Mouse (Mus musculus): ENCODE data around the gene Kera. TPM values are rescaled to one million over a fixed set of nuclear protein-coding genes. Genes with fewer than 3 reads are reported as not detected.

Kera gene
- 0.32 and 0.68 TPM in 2 replicates for polyA plus RNA-seq (2015; fragmentation: Nextera tagmentation; extraction: Ambion mirVana)

DNA sequence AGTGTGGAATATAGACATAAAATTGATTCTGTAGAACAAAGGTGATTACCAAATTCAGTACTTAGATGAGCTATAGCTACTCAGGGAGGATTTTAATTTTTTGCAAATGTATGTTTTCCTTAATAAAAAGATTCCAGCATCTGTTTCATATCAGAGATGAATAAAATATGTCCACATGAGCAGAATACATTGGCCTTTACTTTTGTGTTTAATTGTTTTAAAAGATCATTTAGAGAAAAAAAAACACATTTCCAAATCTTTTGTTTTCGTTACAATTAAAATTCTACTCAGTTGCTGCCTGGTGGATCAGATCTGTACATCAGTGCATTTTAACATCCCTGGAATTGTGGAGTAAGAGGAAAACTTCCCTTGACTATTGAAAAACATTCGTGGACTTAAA, at the start of gene Kera:
Gene Kera, plus strand, starts transcription at position 301 of the 400 bp plus-strand sequence.
- no peak for ATAC-seq (replicated peaks; ENCODE audit: low FRiP score)
- H3K27me3 ChIP-seq, result no peaks in the 10 kb centered on the region
- H3K4me2 ChIP-seq, result no peak within 1 kb of the TSS
- H3K36me3 ChIP-seq, result no peaks in the 10 kb centered on the region
- 78% methylated on average over 2 of the region's 2 CpGs for whole genome bisulfite sequencing
- H3K4me1 ChIP-seq, result no peaks in the 10 kb centered on the region
- no peak within 1 kb of the TSS for H3K27ac ChIP-seq
- H3K4me3 ChIP-seq (replicated peaks), result no peak within 1 kb of the TSS
- no peak within 1 kb of the TSS for H3K9ac ChIP-seq
- H3K9me3 ChIP-seq (replicated peaks), result no peaks in the 10 kb centered on the region

DNA sequence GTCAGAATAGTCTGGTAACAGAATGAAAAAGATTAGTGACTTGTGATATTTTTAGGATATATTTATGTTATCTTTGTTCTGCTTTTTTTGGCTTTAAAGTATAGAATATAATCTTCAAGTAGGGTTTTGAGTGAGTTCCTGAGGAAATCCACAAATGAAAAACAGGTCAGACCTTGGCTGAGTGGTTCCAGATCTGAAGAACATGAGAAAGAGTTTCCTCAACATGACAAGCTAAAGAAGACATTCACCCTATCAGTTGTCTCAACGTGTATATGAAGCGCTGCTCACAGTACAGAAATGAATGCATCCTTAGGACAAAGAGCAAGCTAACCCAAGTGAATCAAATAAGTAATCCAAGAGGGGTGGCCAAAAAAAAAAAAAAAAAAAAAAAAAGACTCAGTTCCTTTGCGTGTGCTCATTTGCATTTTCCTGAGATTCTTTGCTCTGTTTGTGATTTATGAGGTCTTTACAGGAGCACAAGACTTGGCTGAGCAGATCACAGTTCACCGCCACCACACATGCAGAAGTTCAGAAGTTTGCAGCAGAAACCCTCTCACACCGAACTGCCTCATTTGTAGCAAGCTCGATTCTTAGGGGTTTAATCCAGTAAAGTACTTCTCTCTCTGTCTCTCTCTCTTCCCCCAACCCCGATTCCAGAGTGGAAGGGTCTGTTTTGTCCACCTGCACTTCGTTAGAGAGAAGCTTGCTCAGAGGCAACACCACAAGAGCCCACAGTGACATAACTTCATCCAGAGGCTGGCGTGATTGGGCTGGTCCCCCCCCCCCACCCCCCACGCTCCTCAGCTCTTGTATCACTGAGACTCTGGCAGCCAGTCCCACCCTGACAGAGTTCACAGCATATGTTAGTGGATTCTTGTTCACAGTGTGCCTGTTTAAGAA, 41.5 kb upstream of the Kera start, which contains the start of gene Lum:
Gene Lum, plus strand, starts transcription at position 172 of the 900 bp plus-strand sequence.
- Histone ChIP-seq H3K4me2 (peak within 1 kb of the TSS; percentile 43), H3K9me3 (replicated peaks) (no peaks in the 10 kb centered on the region), H3K27me3 (no peaks in the 10 kb centered on the region), H3K27ac (peak within 1 kb of the TSS; percentile 72), H3K36me3 (no peaks in the 10 kb centered on the region), H3K4me3 (replicated peaks) (peak within 1 kb of the TSS; percentile 14; the same call in 1 of the 2 replicates), H3K9ac (no peak within 1 kb of the TSS), H3K4me1 (peaks cover 10% of the 10 kb centered on the region)
- 32% methylated on average over 10 of the region's 10 CpGs for WGBS
- ATAC-seq (replicated peaks; ENCODE audit: low FRiP score), result peak; percentile 80

DNA sequence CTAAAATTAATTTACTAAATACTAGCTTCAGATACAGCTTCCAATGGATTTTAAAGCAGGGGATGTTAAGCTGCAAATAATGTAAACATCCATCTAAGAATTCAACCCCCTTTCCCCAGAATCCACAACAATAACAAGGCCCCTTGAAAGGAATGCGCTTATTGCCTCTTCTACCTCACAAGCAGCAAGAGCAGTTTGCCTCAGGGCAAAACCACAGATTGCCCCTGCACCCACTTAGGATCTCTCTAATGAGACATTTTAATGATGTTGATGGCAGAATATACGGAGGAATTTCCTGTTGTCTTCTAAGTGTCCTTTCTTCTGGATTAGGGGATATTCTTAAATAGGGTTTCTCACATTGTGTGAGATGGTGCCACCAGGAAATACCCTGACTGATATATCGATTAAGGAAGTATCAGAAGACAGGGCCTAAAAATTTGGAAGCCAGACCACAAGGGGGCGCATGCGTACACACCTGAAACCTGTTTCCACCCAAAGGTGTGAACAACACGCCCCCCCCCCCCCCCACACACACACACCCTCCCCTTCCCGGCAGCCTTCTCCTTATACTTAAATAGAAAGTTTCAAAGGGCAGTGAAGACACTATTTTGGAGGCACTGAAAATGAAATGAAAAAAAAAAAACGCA, 39.1 kb upstream of the Kera start:
- Histone ChIP-seq H3K9ac (no peak overlapping the region), H3K36me3 (no peaks in the 10 kb centered on the region), H3K27me3 (no peaks in the 10 kb centered on the region), H3K4me1 (peaks cover 10% of the 10 kb centered on the region), H3K9me3 (replicated peaks) (no peaks in the 10 kb centered on the region), H3K4me3 (replicated peaks) (no peak overlapping the region), H3K27ac (no peak overlapping the region), H3K4me2 (no peak overlapping the region)
- WGBS, result 58% methylated on average over 8 of the region's 8 CpGs
- ATAC-seq (replicated peaks; ENCODE audit: low FRiP score), result no peak

DNA sequence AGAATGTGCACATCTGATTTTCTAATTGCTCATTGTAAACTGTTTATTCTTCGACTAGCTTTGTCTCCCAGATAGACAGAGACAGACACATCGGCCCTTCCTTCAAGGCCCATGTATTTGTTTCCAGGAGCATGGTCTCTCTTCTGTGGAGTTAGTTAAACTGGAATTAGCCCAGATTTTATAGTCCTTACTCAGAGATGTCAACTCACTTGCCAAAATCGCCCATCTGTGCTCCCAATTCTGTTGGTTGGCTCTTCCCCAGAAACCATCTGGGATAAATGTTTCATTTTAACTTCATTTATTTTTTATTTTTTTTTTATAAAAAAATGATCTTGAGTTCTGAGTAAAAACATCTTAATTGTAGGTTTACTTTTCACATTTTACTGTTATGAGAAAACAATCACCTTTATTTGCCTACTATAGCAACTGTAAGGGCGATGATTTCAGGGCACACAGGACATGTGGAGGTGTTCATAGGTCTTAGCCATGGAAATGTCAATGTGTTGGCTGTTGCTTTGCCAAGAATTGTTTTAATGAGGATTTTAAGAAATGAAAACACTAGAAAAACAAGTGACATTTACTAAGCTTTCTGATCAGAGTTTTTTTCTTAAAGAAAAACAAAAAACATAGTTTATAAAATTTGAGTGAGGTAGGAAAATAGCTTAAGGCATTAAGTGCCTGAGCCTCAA, 24.0 kb upstream of the Kera start:
- H3K9ac ChIP-seq, result no peak overlapping the region
- no peak for ATAC-seq (replicated peaks; ENCODE audit: low FRiP score)
- H3K27ac ChIP-seq, result no peak overlapping the region
- H3K4me1 ChIP-seq, result no peaks in the 10 kb centered on the region
- H3K27me3 ChIP-seq, result no peaks in the 10 kb centered on the region
- no peak overlapping the region for H3K4me2 ChIP-seq
- no peak overlapping the region for H3K4me3 ChIP-seq (replicated peaks)
- WGBS, result 87% methylated on average over 4 of the region's 4 CpGs
- no peaks in the 10 kb centered on the region for H3K9me3 ChIP-seq (replicated peaks)
- no peaks in the 10 kb centered on the region for H3K36me3 ChIP-seq

DNA sequence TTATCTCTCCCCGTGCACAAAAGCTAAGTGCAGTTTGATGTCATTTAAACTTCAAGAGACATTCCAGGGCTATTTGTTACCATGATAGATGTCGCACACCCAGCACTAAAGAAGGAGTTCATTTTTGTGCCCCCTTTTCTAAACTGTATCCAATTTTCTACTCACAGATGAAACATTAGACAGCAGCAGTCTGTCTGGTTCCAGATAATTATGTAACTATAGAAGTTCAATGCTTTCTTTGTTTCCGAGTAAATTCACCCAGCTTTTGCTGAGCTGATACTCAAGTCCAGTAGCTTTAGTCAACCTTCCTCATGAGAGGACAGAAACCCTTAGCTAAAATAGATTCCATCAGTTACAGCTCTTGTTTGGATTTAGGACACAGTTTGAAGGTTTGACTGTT, 22.5 kb upstream of the Kera start:
- no peak overlapping the region for H3K4me2 ChIP-seq
- no peak overlapping the region; the same call in 1 of the 2 replicates for H3K27ac ChIP-seq
- ATAC-seq (replicated peaks; ENCODE audit: low FRiP score), result no peak
- no peaks in the 10 kb centered on the region for H3K36me3 ChIP-seq
- WGBS, result 44% methylated on average over 3 of the region's 3 CpGs
- H3K4me3 ChIP-seq (replicated peaks), result no peak overlapping the region
- H3K9me3 ChIP-seq (replicated peaks), result no peaks in the 10 kb centered on the region; the same call in 1 of the 2 replicates
- no peaks in the 10 kb centered on the region for H3K27me3 ChIP-seq
- no peak overlapping the region for H3K9ac ChIP-seq
- no peaks in the 10 kb centered on the region for H3K4me1 ChIP-seq

DNA sequence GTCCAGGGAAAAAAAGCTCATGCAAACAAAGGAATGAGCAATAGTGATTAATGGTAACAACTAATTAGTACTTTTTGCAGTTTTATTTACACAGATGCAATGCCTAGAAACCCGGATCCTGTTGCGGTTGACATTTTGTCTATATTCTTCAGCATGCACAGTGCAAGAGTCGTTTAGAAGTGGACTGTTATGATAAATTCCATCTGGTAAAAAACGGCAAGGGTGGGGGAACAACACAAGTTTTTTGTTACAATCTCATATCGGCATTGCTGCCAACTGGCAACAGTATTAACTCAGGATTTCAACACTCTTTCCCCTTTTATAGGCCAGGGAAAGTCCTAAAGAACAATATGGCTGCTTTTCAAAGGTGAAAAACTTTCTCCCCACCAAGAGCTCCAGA, 19.5 kb upstream of the Kera start:
- Histone ChIP-seq H3K9me3 (replicated peaks) (no peaks in the 10 kb centered on the region; the same call in 1 of the 2 replicates), H3K36me3 (no peaks in the 10 kb centered on the region), H3K4me2 (no peak overlapping the region), H3K4me3 (replicated peaks) (no peak overlapping the region), H3K27me3 (no peaks in the 10 kb centered on the region), H3K9ac (no peak overlapping the region), H3K4me1 (no peaks in the 10 kb centered on the region), H3K27ac (no peak overlapping the region)
- WGBS, result 50% methylated on average over 5 of the region's 5 CpGs
- no peak for ATAC-seq (replicated peaks; ENCODE audit: low FRiP score)

DNA sequence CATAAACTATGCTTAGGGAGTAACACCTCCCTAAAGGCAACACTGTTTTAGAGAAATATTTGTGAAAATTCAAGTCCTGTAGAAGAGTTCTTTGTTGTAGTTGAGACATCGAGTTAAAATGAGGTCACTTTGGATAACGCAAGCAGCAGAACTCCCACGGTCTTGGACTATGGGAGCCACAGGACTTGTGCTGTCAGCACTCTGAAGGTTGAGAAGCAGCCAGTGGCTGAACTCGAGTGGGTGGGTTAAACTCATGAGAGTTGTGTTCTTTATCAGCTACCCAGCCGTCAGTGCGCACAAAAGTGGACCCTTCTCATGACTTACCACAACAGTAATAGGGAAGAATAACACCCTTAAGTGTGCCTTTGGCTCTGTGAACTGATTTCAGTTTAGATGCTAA, 17.1 kb upstream of the Kera start:
- Histone ChIP-seq H3K27ac (no peak overlapping the region), H3K4me2 (no peak overlapping the region), H3K4me1 (no peaks in the 10 kb centered on the region), H3K9ac (no peak overlapping the region), H3K9me3 (replicated peaks) (no peaks in the 10 kb centered on the region; the same call in 1 of the 2 replicates), H3K36me3 (no peaks in the 10 kb centered on the region), H3K27me3 (no peaks in the 10 kb centered on the region), H3K4me3 (replicated peaks) (no peak overlapping the region)
- no peak for ATAC-seq (replicated peaks; ENCODE audit: low FRiP score)
- 74% methylated on average over 6 of the region's 6 CpGs for WGBS

DNA sequence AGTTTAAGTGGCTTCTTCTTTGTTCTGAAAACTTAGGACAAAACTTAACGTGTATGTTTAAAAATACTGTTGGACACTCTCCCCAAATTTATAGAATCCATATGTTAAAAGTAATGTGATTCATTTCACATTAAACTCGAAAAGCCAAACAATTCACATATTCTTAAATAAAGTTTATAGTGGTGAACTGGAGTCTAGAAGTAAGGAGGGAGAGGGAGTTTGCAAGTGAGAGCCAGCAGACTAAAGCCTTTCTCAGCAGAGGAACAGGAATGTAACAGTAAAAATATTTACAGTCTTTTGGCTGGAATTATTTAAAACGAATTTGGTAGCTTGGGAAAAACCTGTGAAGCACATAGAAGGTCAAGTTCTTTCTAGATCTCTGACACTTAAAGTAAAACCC, 15.6 kb upstream of the Kera start:
- H3K27ac ChIP-seq, result no peak overlapping the region
- H3K4me2 ChIP-seq, result no peak overlapping the region
- no peaks in the 10 kb centered on the region for H3K27me3 ChIP-seq
- H3K9me3 ChIP-seq (replicated peaks), result no peaks in the 10 kb centered on the region; the same call in 1 of the 2 replicates
- no peak overlapping the region for H3K9ac ChIP-seq
- no peak for ATAC-seq (replicated peaks; ENCODE audit: low FRiP score)
- WGBS, result 43% methylated on average over 3 of the region's 3 CpGs
- no peaks in the 10 kb centered on the region for H3K4me1 ChIP-seq
- no peak overlapping the region for H3K4me3 ChIP-seq (replicated peaks)
- H3K36me3 ChIP-seq, result no peaks in the 10 kb centered on the region

DNA sequence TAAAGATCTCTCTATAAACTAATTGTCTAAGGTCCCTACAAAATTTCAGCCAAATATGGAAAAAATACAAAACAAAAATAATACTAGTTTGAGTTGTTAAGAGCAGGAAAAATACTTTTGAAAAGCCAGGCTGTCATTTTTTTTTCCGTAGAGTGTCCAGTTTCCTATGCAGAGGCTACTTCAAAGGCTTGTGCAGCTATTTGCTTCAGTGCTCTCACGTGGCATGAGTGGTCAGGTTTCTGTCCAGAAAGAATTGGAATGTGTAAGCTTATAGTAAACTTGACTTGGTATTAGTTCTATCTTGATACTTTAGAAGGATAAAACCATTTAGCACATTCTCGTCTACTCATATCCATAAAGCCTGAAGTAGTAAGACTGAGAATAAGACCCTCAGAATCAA, 15.0 kb upstream of the Kera start:
- no peaks in the 10 kb centered on the region for H3K36me3 ChIP-seq
- WGBS, result 33% methylated on average over 3 of the region's 3 CpGs
- no peaks in the 10 kb centered on the region for H3K27me3 ChIP-seq
- H3K4me3 ChIP-seq (replicated peaks), result no peak overlapping the region
- H3K27ac ChIP-seq, result no peak overlapping the region
- H3K9ac ChIP-seq, result no peak overlapping the region
- no peaks in the 10 kb centered on the region; the same call in 1 of the 2 replicates for H3K9me3 ChIP-seq (replicated peaks)
- H3K4me1 ChIP-seq, result no peaks in the 10 kb centered on the region
- no peak overlapping the region for H3K4me2 ChIP-seq
- ATAC-seq (replicated peaks; ENCODE audit: low FRiP score), result peak; percentile 58

DNA sequence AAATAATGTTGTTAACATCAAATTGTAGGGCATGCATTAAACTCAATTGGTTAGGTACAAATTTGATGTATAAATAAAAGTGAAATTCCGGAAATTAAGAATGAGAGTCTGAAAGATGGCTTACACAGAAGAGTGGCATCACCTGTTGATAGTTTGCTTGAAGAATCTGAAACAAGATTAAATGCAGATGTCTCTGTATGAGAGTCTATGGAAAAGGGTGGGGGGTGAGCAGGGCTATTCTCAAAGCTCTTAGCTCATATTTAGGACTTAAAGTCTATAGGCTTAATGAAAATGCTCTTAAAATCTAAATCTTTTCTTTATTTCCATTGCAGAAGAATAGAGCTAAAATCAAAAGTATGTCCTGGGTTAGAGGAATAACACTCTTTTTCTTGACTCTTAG, 11.0 kb upstream of the Kera start:
- Histone ChIP-seq H3K4me1 (no peaks in the 10 kb centered on the region), H3K9ac (no peak overlapping the region), H3K9me3 (replicated peaks) (no peaks in the 10 kb centered on the region), H3K36me3 (no peaks in the 10 kb centered on the region), H3K4me2 (no peak overlapping the region), H3K27ac (no peak overlapping the region), H3K4me3 (replicated peaks) (no peak overlapping the region), H3K27me3 (no peaks in the 10 kb centered on the region)
- ATAC-seq (replicated peaks; ENCODE audit: low FRiP score), result no peak
- 85% methylated on average over 1 of the region's 1 CpGs for WGBS

DNA sequence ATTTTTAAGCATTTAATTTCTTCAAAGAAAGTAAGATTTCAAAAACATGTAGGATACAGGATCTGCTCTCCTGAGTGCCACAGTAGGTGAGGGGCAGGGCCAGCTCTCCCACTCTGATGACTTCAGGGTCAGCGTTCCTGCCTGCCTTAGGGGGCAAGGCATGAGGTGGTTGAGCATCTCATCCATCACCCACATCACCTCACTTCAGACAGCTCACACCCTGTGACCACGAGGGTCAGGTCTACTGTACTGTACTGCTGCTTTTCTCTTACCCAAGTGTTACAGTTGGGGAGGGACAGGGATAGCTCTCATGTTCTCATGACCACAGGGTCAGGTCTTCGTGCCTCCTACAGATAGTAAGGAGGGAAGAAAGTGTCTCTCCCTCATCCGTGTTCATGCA, 4.9 kb upstream of the Kera start:
- Histone ChIP-seq H3K36me3 (no peaks in the 10 kb centered on the region), H3K9ac (no peak overlapping the region), H3K27me3 (no peaks in the 10 kb centered on the region), H3K4me2 (no peak overlapping the region), H3K9me3 (replicated peaks) (no peaks in the 10 kb centered on the region), H3K4me1 (no peaks in the 10 kb centered on the region), H3K27ac (no peak overlapping the region), H3K4me3 (replicated peaks) (no peak overlapping the region)
- ATAC-seq (replicated peaks; ENCODE audit: low FRiP score), result peak; percentile 69
- WGBS, result 52% methylated on average over 4 of the region's 4 CpGs

DNA sequence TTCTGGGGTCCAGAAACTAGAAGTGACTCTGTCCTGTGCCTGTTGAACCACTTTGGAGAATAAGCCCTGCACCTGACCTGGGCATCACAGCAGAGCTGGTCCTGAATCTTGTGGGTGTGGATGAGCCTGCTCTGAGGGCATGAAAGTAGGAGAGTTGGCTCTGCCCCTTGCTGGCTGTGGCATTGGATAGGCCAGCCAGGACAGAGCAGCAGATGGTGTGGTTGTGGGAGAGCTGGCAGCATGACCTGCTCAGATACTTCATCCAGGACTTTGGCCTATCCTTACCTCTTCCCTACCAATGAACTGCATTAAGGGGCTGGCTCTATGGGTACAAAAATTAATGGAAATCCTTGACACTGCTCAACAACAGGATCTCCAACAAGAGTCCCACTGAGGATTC, 3.4 kb upstream of the Kera start:
- Histone ChIP-seq H3K27ac (no peak overlapping the region), H3K36me3 (no peaks in the 10 kb centered on the region), H3K4me1 (no peaks in the 10 kb centered on the region), H3K9me3 (replicated peaks) (no peaks in the 10 kb centered on the region), H3K4me2 (no peak overlapping the region), H3K4me3 (replicated peaks) (no peak overlapping the region), H3K27me3 (no peaks in the 10 kb centered on the region), H3K9ac (no peak overlapping the region)
- ATAC-seq (replicated peaks; ENCODE audit: low FRiP score), result no peak
